Mouse (Mus musculus) left cerebral cortex, adult 2 months (tissue): ENCODE data around the gene Fam169b. TPM values are rescaled to one million over a fixed set of nuclear protein-coding genes. Genes with fewer than 3 reads are reported as not detected.

Experiments used
- DNase-seq, 2 experiments: peaks; one replicate each; pipeline ENCODE4 v3.0.0; 2021 to 2022; ENCODE audit warnings: low spot score in 2 of 2, mixed read lengths in 1 of 2; ENCODE audit errors: extremely low spot score in 1 of 2
- H3K27ac ChIP-seq: fragments of 200-600 bp; 2 replicates; pipeline ENCODE4 v1.8.1; 2022
- H3K4me3 ChIP-seq: fragments of 200-600 bp; 2 replicates; pipeline ENCODE4 v1.8.1; 2022
- CTCF ChIP-seq: fragments of 200-600 bp; IDR thresholded peaks from 2 replicates; pipeline ENCODE4 v1.8.1; 2022; ENCODE audit warnings: antibody characterized with exemption, mild to moderate bottlenecking, moderate library complexity
- intact Hi-C: fragments of 180-260 bp; cut with DNase I; formaldehyde crosslinking; loops from one replicate; pipeline ENCODE4 v1.15.1; 2025
- total RNA-seq, 2 experiments: library from RNA; stranded (reverse); gene quantifications; 2 replicates each; pipeline ENCODE4 v1.2.3; 2021

Fam169b gene
- total RNA-seq, 2 experiments from 2014 or later, result 0.63 to 1.4 TPM

- H3K27ac ChIP-seq, result no peak overlapping the region
- intact Hi-C loops, result no loop called here
- TF ChIP-seq CTCF, result no peak
- no peak for DNase-seq
- H3K4me3 ChIP-seq, result no peak overlapping the region
Measured at GRCm38 (mm10) chr7:68245681-68246080, 28.0 kb upstream of the Fam169b start.

DNA sequence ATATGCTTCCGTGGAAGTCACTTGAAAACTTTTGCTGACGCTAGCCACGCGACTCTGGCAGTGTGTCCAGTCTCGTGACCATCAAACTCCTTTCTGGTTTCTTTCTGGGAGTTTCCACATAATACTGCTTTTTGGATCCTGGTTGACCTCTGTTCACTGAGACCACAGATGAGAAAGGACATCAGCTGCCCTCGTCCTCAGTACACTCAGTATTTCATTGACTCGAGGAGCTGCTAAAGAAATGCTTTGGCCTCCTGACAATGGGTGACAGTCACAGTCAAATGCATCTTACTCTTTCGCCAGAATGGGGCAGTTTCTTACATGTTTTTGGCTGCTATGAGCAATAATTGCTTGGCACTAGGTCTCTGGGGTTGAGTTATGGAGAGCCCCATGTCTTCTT lies 27.4 kb upstream of the Fam169b start:
- Histone ChIP-seq H3K27ac (no peak overlapping the region), H3K4me3 (no peak overlapping the region)
- intact Hi-C loops, result no loop called here
- DNase-seq, result no peak
- TF ChIP-seq CTCF, result no peak

- no peak for TF ChIP-seq CTCF
- intact Hi-C loops, result no loop called here
Measured at GRCm38 (mm10) chr7:68250411-68250810, 23.2 kb upstream of the Fam169b start.

GRCm38 (mm10) chr7:68250902-68251301 lies 22.7 kb upstream of the Fam169b start:
- intact Hi-C loops, result no loop called here
- no peak for DNase-seq
- no peak for TF ChIP-seq CTCF
- Histone ChIP-seq H3K27ac (no peak overlapping the region), H3K4me3 (no peak overlapping the region)

More at GRCm38 (mm10) chr7:68250411-68250810, 23.2 kb upstream of the Fam169b start:
- DNase-seq, result no peak
- H3K4me3 ChIP-seq, result no peak overlapping the region
- no peak overlapping the region for H3K27ac ChIP-seq

- intact Hi-C loops, result no loop called here
- Histone ChIP-seq H3K4me3 (no peak overlapping the region), H3K27ac (no peak overlapping the region)
- TF ChIP-seq CTCF, result no peak
- DNase-seq, result no peak
Measured at GRCm38 (mm10) chr7:68257767-68258166, 15.9 kb upstream of the Fam169b start.

- no peak for DNase-seq
- intact Hi-C loops, result no loop called here
- Histone ChIP-seq H3K27ac (no peak overlapping the region), H3K4me3 (no peak overlapping the region)
- TF ChIP-seq CTCF, result no peak
Measured at GRCm38 (mm10) chr7:68258326-68259150, 15.1 kb upstream of the Fam169b start.

GRCm38 (mm10) chr7:68259523-68260081 lies 14.0 kb upstream of the Fam169b start:
- TF ChIP-seq CTCF, result no peak
- intact Hi-C loops, result no loop called here
- H3K27ac ChIP-seq, result no peak overlapping the region
- DNase-seq, result no peak
- H3K4me3 ChIP-seq, result no peak overlapping the region

GRCm38 (mm10) chr7:68262612-68263200 lies 10.9 kb upstream of the Fam169b start:
- Histone ChIP-seq H3K4me3 (no peak overlapping the region), H3K27ac (no peak overlapping the region)
- TF ChIP-seq CTCF, result peak; percentile 2
- intact Hi-C loops, result no loop called here
- DNase-seq, result no peak

DNA sequence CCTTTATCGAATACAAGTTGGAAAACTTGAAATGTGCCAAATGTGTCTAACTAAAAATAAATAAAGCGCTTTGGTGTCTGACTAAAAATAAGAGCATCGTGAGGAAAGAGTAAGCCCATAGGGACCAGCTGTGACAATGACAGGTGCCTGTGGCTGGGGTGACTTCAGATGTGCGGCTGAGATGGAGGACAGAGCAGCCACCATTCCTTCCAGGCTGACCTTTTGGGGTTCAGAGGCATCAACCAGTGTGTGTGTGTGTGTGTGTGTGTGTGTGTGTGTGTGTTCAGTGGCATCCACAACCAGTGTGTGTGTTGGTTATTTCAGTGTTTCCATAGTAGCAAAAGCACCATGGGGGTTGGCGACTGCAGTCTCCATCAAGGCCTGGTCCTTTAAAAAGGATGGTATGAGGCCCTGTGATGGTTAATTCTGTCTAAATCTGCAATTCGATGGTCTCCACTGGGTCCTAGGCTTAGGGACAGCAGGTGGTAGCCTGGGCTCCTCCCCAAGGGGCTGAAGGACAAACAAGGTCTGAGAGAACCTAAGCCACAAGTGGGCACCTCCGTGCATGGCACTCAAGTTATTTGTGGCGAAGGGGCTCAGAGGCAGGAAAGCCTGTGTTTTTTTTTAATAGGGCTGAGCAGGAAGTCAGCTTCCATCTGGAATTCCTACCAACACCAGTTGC lies 10.2 kb upstream of the Fam169b start:
- no peak for DNase-seq
- Histone ChIP-seq H3K4me3 (peak overlapping the region; percentile 40), H3K27ac (peak overlapping the region; percentile 56; the same call in 1 of the 2 replicates)
- no peak for TF ChIP-seq CTCF
- intact Hi-C loops, result no loop called here

GRCm38 (mm10) chr7:68264028-68264453 lies 9.6 kb upstream of the Fam169b start, which contains the start of gene Pgpep1l:
Gene Pgpep1l, minus strand, starts transcription at chr7:68264233.
- intact Hi-C loops, result no loop called here
- no peak for TF ChIP-seq CTCF
- H3K4me3 ChIP-seq, result peak within 1 kb of the TSS; percentile 40
- peak within 1 kb of the TSS; percentile 56 for H3K27ac ChIP-seq
- peak; percentile 17 to 26 for DNase-seq

DNA sequence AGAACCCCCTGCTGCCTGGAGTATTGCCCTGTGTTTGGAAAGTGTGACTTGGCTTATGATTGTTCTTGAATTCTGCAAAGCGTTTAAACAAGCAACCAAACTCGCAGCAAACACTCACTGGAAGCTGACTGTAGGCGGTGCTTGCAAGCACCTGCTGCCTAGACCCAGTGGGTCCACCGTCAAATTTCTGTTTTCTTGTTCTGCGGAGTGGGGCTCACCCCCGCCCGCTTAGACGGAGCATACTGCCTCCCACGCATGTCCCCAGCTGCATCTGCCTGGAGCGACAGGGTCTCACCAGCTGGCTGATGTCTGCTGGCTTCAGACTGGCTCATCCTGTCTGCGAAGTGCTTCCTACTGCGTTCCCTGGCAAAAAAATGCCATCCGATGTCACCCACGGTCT lies 9.1 kb upstream of the Fam169b start:
- H3K4me3 ChIP-seq, result peak overlapping the region; percentile 40
- TF ChIP-seq CTCF, result no peak
- intact Hi-C loops, result no loop called here
- no peak overlapping the region for H3K27ac ChIP-seq
- peak; percentile 67 to 68 for DNase-seq

DNA sequence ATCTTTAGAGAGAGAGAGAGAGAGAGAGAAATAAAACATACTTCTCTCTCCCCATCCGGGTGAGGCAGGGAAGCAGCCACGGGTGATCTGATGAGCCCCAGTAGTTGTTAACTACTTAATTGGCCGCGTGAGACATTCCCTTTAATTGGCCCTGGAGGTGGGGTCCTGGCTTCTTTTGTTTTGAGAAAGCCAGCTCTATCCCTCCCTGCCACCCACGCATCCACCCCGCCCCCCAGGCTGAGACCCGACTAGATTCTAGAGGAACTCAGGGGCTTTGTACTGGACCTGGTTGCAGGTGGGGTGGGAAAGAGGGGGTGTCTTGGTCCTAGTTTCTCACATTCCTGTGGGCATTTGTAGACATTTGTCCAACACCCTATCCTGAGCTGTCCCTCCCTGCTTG lies 8.2 kb upstream of the Fam169b start:
- intact Hi-C loops, result no loop called here
- no peak overlapping the region for H3K27ac ChIP-seq
- DNase-seq, result no peak
- no peak overlapping the region for H3K4me3 ChIP-seq
- TF ChIP-seq CTCF, result no peak
